Mouse (Mus musculus) layer of hippocampus, adult 11-12 months (tissue): ENCODE results near the gene Tspoap1.

Source experiments
- DNase-seq: peaks from one replicate; pipeline ENCODE4 v3.0.0; 2022; ENCODE audit warnings: low spot score

The Tspoap1 gene

GRCm38 (mm10) chr11:87745632-87746555, 14.4 kb upstream of the Tspoap1 start:
- DNase-seq = no peak

- DNase-seq = no peak
Measured at GRCm38 (mm10) chr11:87747312-87747711, 13.0 kb upstream of the Tspoap1 start.

- DNase-seq = no peak
Measured at GRCm38 (mm10) chr11:87747716-87748115, 12.6 kb upstream of the Tspoap1 start.

- DNase-seq = no peak
Measured at GRCm38 (mm10) chr11:87748132-87749119, 11.9 kb upstream of the Tspoap1 start.

GRCm38 (mm10) chr11:87749192-87750042, 10.9 kb upstream of the Tspoap1 start:
- peak; percentile 73 for DNase-seq

GRCm38 (mm10) chr11:87750043-87750421, 10.3 kb upstream of the Tspoap1 start:
- no peak for DNase-seq

- DNase-seq = no peak
Measured at GRCm38 (mm10) chr11:87750521-87750920, 9.8 kb upstream of the Tspoap1 start.

- DNase-seq = no peak
Measured at GRCm38 (mm10) chr11:87751031-87751430, 9.3 kb upstream of the Tspoap1 start.

GRCm38 (mm10) chr11:87751491-87751966, 8.8 kb upstream of the Tspoap1 start:
- no peak for DNase-seq

GRCm38 (mm10) chr11:87752307-87752706, 8.0 kb upstream of the Tspoap1 start:
- no peak for DNase-seq

- no peak for DNase-seq
Measured at GRCm38 (mm10) chr11:87753255-87753654, 7.1 kb upstream of the Tspoap1 start.

GRCm38 (mm10) chr11:87753891-87754501, 6.3 kb upstream of the Tspoap1 start:
- DNase-seq = no peak

GRCm38 (mm10) chr11:87754603-87755002, 5.7 kb upstream of the Tspoap1 start:
- DNase-seq = no peak

GRCm38 (mm10) chr11:87755360-87756017, 4.9 kb upstream of the Tspoap1 start:
- peak; percentile 74 for DNase-seq

GRCm38 (mm10) chr11:87756251-87756820, 4.0 kb upstream of the Tspoap1 start:
- DNase-seq = peak; percentile 48

GRCm38 (mm10) chr11:87757001-87757954, 3.1 kb upstream of the Tspoap1 start:
- DNase-seq = no peak

GRCm38 (mm10) chr11:87758161-87758911, 2.0 kb upstream of the Tspoap1 start:
- no peak for DNase-seq

GRCm38 (mm10) chr11:87758957-87759608, 1.3 kb upstream of the Tspoap1 start:
- DNase-seq = no peak
